Mouse (Mus musculus) spleen, postnatal 4 days (tissue): Measurements from ENCODE around the gene Exoc3.

ENCODE experiments used
- DNase-seq, 2 experiments: peaks; one replicate each; pipeline ENCODE4 v3.0.0; 2022; ENCODE audit warnings: low spot score in 2 of 2

Gene Exoc3

GRCm38 (mm10) chr13:74208317-74208985 is at the start of gene Exoc3:
Gene Exoc3, minus strand, starts transcription at chr13:74208732.
- peak; percentile 88 to 94 for DNase-seq

GRCm38 (mm10) chr13:74246494-74246893 is 38.0 kb upstream of the Exoc3 start:
- peak in 1 of 2 experiments; percentile 51 for DNase-seq

- peak in 1 of 2 experiments; percentile 24 for DNase-seq
Measured at GRCm38 (mm10) chr13:74245899-74246231, 37.3 kb upstream of the Exoc3 start.

- DNase-seq = peak in 1 of 2 experiments; percentile 45
Measured at GRCm38 (mm10) chr13:74245214-74245898, 36.8 kb upstream of the Exoc3 start.

- peak in 1 of 2 experiments; percentile 34 for DNase-seq
Measured at GRCm38 (mm10) chr13:74237574-74237973, 29.0 kb upstream of the Exoc3 start.

GRCm38 (mm10) chr13:74220659-74221058 is 12.1 kb upstream of the Exoc3 start:
- no peak for DNase-seq

- DNase-seq = no peak
Measured at GRCm38 (mm10) chr13:74218441-74218840, 9.9 kb upstream of the Exoc3 start.

GRCm38 (mm10) chr13:74208986-74209345 is 434 bp upstream of the Exoc3 start:
- no peak for DNase-seq

- DNase-seq = no peak
Measured at GRCm38 (mm10) chr13:74196451-74196850, 12.1 kb downstream of the Exoc3 start.

- no peak for DNase-seq
Measured at GRCm38 (mm10) chr13:74192613-74193012, 15.9 kb downstream of the Exoc3 start.

GRCm38 (mm10) chr13:74183011-74183695 is 25.4 kb downstream of the Exoc3 start:
- no peak for DNase-seq

GRCm38 (mm10) chr13:74172036-74172435 is 36.5 kb downstream of the Exoc3 start:
- DNase-seq = no peak

GRCm38 (mm10) chr13:74169446-74170164 is 38.9 kb downstream of the Exoc3 start:
- DNase-seq = no peak

GRCm38 (mm10) chr13:74167492-74167891 is 41.0 kb downstream of the Exoc3 start:
- no peak for DNase-seq

- DNase-seq = no peak
Measured at GRCm38 (mm10) chr13:74167057-74167413, 41.5 kb downstream of the Exoc3 start.

GRCm38 (mm10) chr13:74166348-74167056 is 42.0 kb downstream of the Exoc3 start:
- peak; percentile 59 to 80 for DNase-seq

GRCm38 (mm10) chr13:74147327-74147726 is 61.2 kb downstream of the Exoc3 start:
- no peak for DNase-seq

GRCm38 (mm10) chr13:74145983-74146622 is 62.4 kb downstream of the Exoc3 start:
- DNase-seq = no peak

GRCm38 (mm10) chr13:74144120-74144884 is 64.2 kb downstream of the Exoc3 start:
- DNase-seq = no peak

- DNase-seq = no peak
Measured at GRCm38 (mm10) chr13:74143282-74143681, 65.2 kb downstream of the Exoc3 start.
